In genomic region chr7:119849096-119849495, GRCm38 (mm10) we compare ENCODE assay signal across 8 mouse cellular contexts. TPM values are rescaled to one million over a fixed set of nuclear protein-coding genes. Genes with fewer than 3 reads are reported as not detected.
DNase-seq lines count a peak whose midpoint lies in the region; ATAC-seq and TF ChIP-seq lines count a peak whose summit lies in the region.

No protein-coding gene starts in this region.

- peak; percentile 53 for ATAC-seq in activated CD4-positive, CD25-positive, alpha-beta regulatory T cell, adult 4 months
- no peak for ATAC-seq in liver, embryonic 14.5 days (ENCODE audit: insufficient read depth)

- DNase-seq in CD4-positive helper T cell, adult 2 months (ENCODE audit: low read depth, low spot score): peak; percentile 22
- peak; percentile 47 to 74 for DNase-seq in cerebellum, postnatal 4 days (ENCODE audit: low spot score in 2 of 2)
- peak; percentile 50 for DNase-seq in gastrocnemius, postnatal 14 days
- DNase-seq in kidney, postnatal 10 days: peak; percentile 85
- DNase-seq in liver, embryonic 14.5 days (ENCODE audit: low read depth in 3 of 3, low spot score in 3 of 3): no peak
- DNase-seq in retina, embryonic 14.5 days (ENCODE audit: low spot score): peak; percentile 81
- peak; percentile 16 for DNase-seq in yolk sac, embryonic 10.5 days (ENCODE audit: low spot score)

- no peak overlapping the region for H3K27ac ChIP-seq in liver, embryonic 14.5 days

- intact Hi-C loops in gastrocnemius, postnatal 14 days (cut with DNase I; ENCODE audit: low total_unique reads): no loop called here

- H3K9me3 ChIP-seq in liver, embryonic 14.5 days (ENCODE audit: control insufficient read depth, low read length): no peaks in the 10 kb centered on the region

- 0% methylated on average over 1 of the region's 1 CpGs for WGBS in liver, embryonic 14.5 days (ENCODE audit: insufficient replicate concordance)

- no peaks in the 10 kb centered on the region for H3K27me3 ChIP-seq in liver, embryonic 14.5 days (ENCODE audit: control insufficient read depth, insufficient read depth, low read length)

- TF ChIP-seq CTCF in liver, embryonic 14.5 days (IDR thresholded peaks at IDR 0.05; ENCODE audit: low read depth): peak; percentile 86

- TF ChIP-seq EP300 in liver, embryonic 14.5 days (IDR thresholded peaks at IDR 0.05; ENCODE audit: low read depth): no peak

- no peak overlapping the region for H3K4me3 ChIP-seq in liver, embryonic 14.5 days (ENCODE audit: insufficient read depth in 1 of 2, low read depth in 2 of 2, low read length in 2 of 2)

- H3K36me3 ChIP-seq in liver, embryonic 14.5 days (replicated peaks; ENCODE audit: control insufficient read depth, insufficient read depth, low read depth): peaks cover 4% of the 10 kb centered on the region; the same call in 1 of the 2 replicates

- H3K4me1 ChIP-seq in liver, embryonic 14.5 days (replicated peaks; ENCODE audit: control insufficient read depth in 2 of 2, insufficient read depth in 2 of 2, low read length in 1 of 2): no peaks in the 10 kb centered on the region

- H3K4me2 ChIP-seq in liver, embryonic 14.5 days (ENCODE audit: low read depth): no peak overlapping the region

- H3K9ac ChIP-seq in liver, embryonic 14.5 days (replicated peaks): no peak overlapping the region

RNA-seq across cellular contexts. Expression of gene Lyrm1, which starts 46.6 kb away (rescaled TPM):
- polyA plus RNA-seq in activated CD4-positive, CD25-positive, alpha-beta regulatory T cell, adult 4 months (2017; shearing (Covaris generic)): 10 to 100 TPM; 20.3 to 22.3 TPM
- total RNA-seq in gastrocnemius, postnatal 14 days (2021): 10 to 100 TPM; 10.4 to 11.1 TPM
- 1.00 and 1.4 TPM in 2 replicates for polyA plus RNA-seq in liver, embryonic 14.5 days (2012; rRNA removed)
- 2.0 and 3.2 TPM in 2 replicates for polyA plus RNA-seq in liver, embryonic 14.5 days (2014; fragmentation: Nextera tagmentation; extraction: Ambion mirVana)

RNA-seq across cellular contexts. Expression of gene Dcun1d3, which starts 47.0 kb away (rescaled TPM):
- polyA plus RNA-seq in activated CD4-positive, CD25-positive, alpha-beta regulatory T cell, adult 4 months (2017; shearing (Covaris generic)): 1 to 10 TPM; 6.1 to 7.7 TPM
- total RNA-seq in gastrocnemius, postnatal 14 days (2021): 10 to 100 TPM; 13.9 to 14.1 TPM
- 0.63 and 0.87 TPM in 2 replicates for polyA plus RNA-seq in liver, embryonic 14.5 days (2012; rRNA removed)
- 1.2 and 1.9 TPM in 2 replicates for polyA plus RNA-seq in liver, embryonic 14.5 days (2014; fragmentation: Nextera tagmentation; extraction: Ambion mirVana)

RNA-seq across cellular contexts. Expression of gene Eri2, which starts 55.2 kb away (rescaled TPM):
- 10 to 100 TPM in 1 of 2 experiments, 1 to 10 TPM in 1; 9.2 to 12.0 TPM for polyA plus RNA-seq in activated CD4-positive, CD25-positive, alpha-beta regulatory T cell, adult 4 months (2017; shearing (Covaris generic))
- 1 to 10 TPM; 2.0 to 2.1 TPM for total RNA-seq in gastrocnemius, postnatal 14 days (2021)
- polyA plus RNA-seq in liver, embryonic 14.5 days (2012; rRNA removed): 3.4 and 4.3 TPM in 2 replicates
- 13.2 and 14.3 TPM in 2 replicates for polyA plus RNA-seq in liver, embryonic 14.5 days (2014; fragmentation: Nextera tagmentation; extraction: Ambion mirVana)

RNA-seq across cellular contexts. Expression of gene Rexo5, which starts 55.3 kb away (rescaled TPM):
- polyA plus RNA-seq in activated CD4-positive, CD25-positive, alpha-beta regulatory T cell, adult 4 months (2017; shearing (Covaris generic)): 10 to 100 TPM; 33.8 to 56.3 TPM
- under 1 TPM; 0.49 to 0.62 TPM for total RNA-seq in gastrocnemius, postnatal 14 days (2021)
- polyA plus RNA-seq in liver, embryonic 14.5 days (2012; rRNA removed): 6.2 and 14.6 TPM in 2 replicates
- 6.8 and 11.0 TPM in 2 replicates for polyA plus RNA-seq in liver, embryonic 14.5 days (2014; fragmentation: Nextera tagmentation; extraction: Ambion mirVana)

Comparison
In these comparisons a context has a peak if more than half of its experiments do, and no peak if none do; other contexts are left out.
1. DNase-seq: peak in CD4-positive helper T cell, adult 2 months (single experiment), cerebellum, postnatal 4 days (2 of 2), gastrocnemius, postnatal 14 days (single experiment), kidney, postnatal 10 days (single experiment), retina, embryonic 14.5 days (single experiment) and yolk sac, embryonic 10.5 days (single experiment); none in liver, embryonic 14.5 days (0 of 3).
2. RNA of gene Lyrm1, which starts 46.6 kb away (polyA plus RNA-seq): 20.3 to 22.3 TPM in activated CD4-positive, CD25-positive, alpha-beta regulatory T cell, adult 4 months; 1.00 to 3.2 TPM in liver, embryonic 14.5 days; every median in the first group is over 4 times any median in the second.